Mouse (Mus musculus) embryo, embryonic 11.5 days (tissue): ENCODE results near the gene Bach2.

Experiments
- DNase-seq: peaks from one replicate; pipeline ENCODE4 v3.0.0-alpha.2; 2012; ENCODE audit warnings: low read depth, low spot score

Bach2 gene

DNA sequence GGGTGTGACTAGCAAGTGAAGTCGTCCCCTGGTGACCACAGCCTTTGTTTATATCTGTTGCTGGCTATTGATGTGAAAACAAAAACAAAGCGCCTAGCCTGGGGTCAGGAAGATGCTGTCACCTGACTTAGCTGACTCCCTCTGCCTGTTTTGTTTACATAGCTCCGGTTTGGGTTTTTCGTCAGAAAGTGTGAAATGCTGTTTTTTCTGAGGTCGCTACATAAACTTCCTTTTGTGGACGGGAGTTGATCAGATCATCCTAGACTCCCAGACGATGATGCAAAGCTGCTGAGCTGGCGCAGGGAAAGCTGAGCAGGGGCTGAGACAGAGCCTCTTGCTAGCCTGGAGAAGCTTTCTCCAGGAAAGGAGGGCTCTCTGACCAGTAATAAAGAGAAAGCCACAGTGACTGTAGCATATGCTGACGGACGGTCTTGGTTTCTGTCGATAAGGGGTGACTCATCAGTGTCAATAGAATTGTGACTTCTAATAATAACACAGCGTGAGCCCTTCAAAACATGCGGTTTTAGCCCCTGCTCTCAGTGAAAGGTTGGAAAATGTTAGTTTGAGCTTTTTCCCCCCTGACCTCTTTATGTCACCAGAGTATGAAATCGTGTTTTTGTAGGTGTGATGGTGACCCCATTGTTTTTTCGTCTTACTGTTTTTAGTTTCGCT, 11.9 kb downstream of the Bach2 start:
- DNase-seq = no peak

DNA sequence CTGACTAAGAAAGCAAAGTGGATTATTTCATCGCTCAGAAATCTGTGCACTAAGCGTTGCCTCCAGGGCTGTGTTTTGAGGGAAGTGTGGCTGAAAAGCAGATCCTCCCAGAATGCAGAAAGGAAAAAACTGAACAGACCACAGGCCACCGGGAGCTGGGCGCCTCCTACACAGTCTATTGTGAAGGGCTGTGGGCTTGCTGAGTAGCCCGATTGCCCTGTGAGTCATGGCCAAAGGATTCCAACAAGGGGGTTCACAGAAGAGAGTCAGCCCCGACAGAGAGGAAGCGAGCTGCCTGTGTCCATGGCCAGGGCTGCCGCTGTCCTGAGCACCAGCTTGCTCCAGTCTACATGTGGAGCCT, 12.4 kb downstream of the Bach2 start:
- no peak for DNase-seq

DNA sequence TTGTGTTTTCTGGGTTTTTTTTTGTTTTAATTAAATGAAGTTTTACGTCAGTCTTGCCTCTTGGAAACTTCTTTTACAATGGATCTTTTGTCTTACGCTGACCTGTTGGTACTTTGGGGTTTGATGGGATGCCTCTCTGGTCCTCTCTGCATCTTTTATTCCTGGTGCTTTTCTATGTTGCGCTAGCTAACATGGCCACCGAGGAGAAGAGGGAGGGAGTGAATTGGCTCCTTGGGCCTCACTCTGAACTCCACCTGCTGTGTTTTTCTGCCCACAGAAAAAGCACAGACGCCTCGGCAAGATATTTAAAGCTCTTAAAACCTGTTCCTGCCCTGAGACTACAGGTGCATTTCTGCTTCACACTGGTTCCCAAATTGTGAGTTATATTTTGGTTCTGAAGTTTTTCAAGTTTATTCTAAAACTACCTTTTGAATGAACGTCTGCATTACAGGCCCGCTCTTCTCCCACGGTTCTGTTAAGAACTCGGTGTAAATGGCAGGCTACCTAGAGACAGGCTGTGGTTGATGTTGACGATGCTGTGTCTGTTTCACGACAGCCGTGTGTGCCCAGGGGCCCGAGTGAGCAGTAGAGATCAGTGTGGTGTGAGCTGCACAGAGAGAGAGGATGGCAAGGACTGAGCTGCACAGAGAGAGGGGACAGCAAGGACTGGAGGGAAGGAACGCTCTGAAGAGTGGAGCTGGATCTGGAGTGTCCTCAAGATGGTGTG, 13.5 kb downstream of the Bach2 start:
- DNase-seq = no peak

DNA sequence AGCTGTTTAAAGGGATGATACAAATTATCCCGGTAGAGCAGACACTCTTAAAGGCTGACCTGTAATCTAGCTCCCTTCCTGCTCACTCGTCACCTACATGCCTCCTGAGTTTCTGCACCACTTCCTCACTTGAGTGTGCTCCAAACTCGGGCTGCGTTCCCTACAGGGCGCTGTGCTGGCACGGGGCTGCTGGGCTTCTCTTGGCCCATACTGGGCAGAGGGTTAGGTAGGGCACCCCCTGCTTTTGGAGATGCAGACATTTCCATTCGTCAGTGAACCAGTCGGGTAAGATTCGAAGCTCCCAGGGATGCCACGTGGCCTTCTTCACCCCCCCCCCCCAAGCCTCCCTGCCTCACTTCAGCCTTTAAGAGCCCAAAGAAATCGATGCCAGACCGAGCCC, 19.1 kb downstream of the Bach2 start:
- DNase-seq = no peak

DNA sequence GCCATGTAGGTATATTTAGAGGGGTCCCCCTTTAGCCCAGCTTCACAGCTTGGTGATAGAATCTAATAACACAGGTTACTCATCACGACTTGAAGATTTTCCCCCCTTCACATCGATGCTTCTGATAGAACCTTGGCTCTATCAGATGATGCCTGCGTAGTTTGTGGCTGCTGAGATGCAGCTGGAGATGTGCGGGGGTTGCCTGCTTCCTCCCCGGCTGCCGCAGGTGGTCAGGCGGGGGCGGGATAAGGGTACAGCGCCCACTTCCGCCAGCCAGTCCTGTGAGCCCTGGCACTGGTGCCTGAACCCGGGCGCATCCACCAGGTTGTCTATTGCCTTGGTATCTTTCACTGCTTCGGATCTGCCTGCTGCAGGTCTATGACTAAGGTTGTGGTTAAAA, 19.5 kb downstream of the Bach2 start:
- no peak for DNase-seq

DNA sequence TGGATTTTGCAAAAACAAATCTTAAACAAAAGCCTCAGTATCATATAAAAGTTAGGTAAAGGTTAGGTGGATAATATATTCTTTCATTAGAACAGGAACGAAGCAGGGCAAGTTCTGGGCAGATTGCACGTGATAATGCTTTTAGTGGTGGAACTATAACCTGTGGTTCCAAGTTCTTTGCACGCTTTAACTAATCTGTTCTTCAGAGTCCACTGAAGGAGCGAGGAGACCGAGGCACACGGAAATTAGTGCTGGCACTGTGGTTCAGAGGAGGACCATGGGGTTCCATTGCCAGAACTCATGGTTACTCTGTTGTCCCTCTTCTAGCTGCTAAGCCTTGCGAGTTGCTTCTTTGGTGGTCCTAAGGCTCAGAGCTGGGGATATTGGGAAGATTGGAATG, 20.0 kb downstream of the Bach2 start:
- DNase-seq = no peak

DNA sequence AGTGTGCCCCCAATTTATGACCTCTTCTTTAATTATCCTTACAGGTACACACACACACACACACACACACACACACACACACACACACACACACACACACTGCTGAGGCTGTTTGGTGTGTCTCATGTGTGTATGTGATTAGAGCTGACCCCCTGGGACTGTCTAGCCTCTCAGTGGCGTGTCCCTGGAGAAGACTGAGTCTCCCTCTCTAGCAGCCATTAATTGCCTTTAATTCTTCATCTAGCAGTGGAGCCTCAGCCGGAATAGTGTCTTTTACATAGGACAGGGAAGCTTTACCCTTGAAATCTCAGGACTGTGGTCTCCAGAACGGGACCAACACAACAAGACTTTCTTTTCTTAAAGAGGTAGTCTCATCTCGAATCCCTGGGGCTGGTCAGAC, 22.3 kb downstream of the Bach2 start:
- no peak for DNase-seq

DNA sequence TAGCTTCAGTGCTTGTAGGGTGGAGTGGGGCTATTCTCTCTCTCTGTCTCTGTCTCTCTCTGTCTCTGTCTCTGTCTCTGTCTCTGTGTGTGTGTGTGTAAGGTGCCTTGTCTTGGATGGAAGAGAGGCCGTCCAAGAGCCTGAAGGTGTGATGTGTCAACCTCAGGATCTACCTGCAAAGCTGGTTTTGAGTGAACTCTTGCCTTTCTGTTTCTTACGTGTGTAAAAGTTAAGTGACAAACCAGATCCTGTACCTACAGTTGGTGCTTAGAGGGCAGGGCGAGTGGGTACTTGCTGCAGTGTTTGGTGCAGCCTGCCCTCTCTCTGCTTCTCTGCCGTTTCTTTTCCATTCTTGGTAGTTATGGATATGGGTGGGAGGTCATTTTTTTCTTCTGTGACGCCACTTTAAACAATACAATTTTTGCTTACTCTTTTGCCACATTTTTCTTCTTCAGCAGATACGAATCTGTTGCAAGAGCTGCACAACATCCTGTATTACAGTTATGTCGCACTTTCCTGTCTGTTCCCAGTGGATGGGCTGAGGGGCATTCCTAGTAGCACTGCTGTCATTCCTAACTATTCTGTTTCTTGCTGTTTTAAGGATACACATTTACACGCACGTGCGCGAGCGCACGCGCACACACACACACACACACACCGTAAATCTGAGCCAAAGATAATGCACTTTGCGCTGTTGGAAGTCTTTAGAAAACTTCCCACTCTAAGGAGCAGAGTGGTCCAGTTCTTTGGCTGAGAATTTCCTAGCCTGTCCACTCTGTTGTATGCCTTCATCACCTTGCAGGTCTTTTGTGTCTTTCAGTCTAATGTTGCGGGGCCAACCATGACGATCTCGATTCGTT, 24.5 kb downstream of the Bach2 start:
- no peak for DNase-seq

DNA sequence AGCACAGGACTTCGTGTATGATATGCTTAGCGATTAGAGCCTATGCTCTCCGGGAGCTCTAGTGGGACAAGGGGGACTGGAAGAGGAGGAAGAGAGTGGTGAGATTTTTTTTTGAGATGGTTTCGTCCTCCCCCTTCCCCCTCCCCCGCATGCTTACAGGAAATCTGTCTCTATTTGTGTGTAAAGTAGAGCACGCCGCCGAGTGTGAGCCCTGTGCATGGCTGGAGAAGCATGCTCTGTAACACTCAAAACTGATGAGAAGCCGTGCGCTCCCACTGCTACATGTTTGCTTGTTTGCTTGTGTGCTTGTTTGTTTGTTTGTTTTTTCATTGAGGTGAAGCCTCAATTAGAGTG, 25.1 kb downstream of the Bach2 start:
- DNase-seq = no peak

DNA sequence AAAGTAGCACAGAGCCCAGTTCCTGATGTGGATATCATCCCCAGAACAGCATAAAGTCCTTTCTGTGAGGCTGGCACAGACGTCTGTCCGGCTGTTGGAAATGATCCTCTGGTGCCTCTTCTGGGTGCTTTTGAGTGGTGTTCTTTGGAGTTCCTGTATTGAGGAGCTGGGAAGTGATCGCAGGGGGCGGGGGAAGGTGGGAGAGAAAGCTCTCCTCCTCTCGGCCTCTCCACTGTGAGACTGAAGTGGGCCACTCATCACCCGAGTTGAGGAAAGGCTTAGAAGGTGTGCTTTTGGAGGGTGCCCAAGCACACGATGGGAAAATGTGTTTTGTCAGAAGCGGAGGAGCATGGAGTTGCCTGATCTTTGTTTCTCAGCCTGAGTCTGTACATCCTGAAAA, 26.3 kb downstream of the Bach2 start:
- no peak for DNase-seq

DNA sequence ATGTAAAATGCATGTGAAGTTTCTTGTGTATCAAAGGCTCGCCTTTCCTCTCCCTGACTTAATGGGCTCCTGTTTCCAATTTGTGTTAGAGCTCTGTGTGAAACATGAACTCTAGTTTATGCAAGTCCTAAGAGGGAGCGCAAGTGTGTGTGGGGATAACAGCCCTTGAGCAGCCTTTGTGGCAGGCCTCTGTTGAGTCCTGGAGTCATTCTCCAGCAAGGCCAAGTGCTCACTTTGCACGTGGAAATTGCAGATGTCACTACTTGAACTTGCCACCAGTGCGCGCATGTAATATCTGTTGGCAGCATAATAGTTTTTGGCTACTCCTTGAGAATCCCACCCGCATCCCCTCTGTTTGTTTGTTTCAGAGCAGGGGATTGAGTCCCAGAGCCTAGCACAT, 28.1 kb downstream of the Bach2 start:
- no peak for DNase-seq

DNA sequence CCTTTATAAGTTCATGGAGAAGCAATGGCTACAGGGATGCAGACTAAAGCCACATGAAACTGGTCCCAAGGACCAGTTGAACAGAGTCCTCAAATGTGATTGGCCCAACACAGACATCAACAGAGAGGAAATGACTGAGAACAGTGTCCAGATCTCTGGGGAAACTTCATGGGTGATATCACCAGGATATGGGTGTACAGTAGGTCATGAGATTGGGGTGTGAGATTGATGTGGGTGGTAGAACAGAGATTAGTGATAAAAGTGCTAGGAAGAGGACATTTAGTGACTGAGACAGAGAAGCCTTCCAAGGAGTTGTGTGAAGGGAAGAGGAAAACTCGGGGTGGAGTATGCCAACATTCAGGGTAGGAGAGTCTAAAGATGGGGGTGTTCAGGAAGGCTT, 29.4 kb downstream of the Bach2 start:
- no peak for DNase-seq

DNA sequence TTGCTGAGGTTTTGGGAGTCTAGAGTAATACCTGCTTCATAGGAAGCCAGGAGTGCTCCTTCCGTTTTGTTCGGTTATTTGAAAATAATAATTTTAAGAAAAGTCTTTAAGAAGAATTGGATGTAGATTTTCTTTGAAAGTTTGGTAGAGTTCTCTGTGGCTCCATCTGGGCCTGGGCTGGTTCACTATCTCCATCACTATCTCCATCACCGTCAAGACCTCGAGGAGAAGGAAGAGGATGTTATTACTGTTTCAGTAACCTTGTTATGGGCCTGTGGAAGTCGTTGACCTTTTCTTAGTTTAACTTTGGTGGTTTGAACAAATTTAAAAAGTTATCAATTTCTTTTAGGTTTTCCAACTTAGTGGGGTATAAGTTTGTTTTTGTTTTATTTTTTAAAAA, 33.8 kb downstream of the Bach2 start:
- no peak for DNase-seq

DNA sequence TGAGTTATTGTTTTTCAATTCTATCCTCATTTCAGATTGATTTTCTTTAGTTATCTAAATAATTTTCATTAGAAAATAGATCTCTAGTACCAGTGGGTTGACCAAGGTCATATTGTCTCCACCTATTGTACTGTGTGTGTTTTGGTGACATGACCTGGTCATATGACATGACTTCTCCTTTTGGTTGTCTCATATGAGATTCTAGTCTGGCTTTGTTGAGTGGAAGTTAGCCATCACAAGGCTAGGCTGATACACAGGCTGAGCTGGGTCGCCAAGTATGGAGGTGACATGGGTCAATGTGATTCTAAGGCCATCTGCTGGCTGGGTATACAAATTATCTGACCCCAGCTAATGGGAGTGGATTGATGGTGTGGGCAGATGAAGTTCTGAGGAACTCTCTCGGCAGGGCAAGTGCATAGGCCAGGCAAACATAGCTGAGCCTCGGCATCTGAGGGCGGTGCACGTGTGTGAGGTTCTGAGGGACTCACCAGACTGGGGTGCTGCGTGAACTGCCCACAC, 36.2 kb downstream of the Bach2 start:
- no peak for DNase-seq

DNA sequence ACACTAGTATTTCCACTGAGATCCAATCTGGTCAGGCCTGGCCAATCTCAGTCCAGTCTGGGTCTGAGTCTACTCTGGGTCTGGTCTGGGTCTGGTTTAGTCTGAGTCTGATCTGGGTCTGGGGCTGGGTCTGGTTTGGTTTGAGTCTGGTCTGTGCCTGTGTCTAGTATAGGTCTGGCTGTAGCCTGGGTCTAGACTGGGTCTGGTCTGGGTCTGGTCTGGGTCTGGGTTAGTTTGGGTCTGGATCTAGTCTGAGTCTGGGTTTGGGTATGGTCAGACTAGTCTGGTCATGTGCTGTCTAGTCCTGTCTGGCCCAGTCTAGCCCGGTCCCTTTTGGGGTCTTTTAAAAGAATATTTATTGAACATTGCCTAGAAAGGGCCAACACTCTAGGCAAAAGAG, 41.2 kb downstream of the Bach2 start:
- no peak for DNase-seq

DNA sequence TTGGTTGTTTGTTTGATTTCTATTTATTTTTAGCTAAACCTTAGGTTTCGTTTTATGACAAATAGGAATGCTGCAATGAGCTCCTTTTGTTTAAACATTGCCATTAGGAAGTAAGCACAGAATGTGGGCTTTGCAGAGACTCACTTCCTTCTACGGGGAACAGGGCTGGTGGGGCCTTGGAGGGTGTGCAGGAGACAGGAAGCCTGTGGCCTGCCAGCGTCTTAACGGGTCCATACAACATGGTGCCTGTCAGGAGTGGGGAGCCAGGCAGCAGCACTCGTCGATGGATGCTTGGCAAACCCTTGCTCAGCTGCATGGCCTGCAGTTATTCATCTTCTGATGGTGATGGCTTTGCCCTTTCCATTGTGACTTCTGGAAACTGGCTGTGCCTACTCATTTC, 41.8 kb downstream of the Bach2 start:
- no peak for DNase-seq

DNA sequence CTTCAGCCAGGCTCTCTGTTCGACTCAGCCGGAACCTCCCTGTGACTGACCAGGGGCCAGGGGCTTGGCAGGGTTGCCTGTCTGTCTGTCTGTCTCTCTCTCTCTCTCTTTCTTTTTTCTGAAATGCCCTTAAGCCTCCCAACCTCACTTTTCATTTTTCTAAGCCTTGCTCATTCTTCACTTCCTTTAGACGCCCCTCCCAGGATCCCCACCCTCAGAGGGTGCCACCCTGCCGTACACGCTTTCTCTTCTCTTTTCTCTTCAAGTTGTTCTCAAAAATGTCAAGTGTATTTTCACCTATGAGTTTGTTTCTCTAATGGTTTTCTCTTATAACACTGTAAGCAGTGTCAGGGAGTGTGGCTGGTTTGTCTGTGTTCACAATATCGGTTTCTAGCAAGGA, 42.7 kb downstream of the Bach2 start:
- DNase-seq = no peak

DNA sequence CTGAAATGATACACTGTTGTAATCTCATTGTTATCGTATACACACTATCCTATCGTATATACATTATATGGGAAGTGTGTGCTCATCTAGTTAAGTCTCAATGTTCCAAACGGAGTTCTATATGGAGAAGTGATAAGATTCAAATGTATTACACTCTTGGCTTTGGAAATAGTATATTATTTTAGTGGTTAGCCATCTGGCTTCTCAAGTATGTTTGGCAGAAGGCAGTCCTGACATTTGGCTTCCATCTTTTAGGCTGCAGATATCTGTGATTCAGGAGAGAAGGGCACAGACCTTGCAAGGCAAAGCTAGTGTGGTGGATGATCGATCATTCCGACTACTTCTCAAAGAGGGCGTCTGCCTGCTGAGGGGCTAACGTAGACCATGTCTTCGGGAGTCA, 47.8 kb downstream of the Bach2 start:
- DNase-seq = no peak

DNA sequence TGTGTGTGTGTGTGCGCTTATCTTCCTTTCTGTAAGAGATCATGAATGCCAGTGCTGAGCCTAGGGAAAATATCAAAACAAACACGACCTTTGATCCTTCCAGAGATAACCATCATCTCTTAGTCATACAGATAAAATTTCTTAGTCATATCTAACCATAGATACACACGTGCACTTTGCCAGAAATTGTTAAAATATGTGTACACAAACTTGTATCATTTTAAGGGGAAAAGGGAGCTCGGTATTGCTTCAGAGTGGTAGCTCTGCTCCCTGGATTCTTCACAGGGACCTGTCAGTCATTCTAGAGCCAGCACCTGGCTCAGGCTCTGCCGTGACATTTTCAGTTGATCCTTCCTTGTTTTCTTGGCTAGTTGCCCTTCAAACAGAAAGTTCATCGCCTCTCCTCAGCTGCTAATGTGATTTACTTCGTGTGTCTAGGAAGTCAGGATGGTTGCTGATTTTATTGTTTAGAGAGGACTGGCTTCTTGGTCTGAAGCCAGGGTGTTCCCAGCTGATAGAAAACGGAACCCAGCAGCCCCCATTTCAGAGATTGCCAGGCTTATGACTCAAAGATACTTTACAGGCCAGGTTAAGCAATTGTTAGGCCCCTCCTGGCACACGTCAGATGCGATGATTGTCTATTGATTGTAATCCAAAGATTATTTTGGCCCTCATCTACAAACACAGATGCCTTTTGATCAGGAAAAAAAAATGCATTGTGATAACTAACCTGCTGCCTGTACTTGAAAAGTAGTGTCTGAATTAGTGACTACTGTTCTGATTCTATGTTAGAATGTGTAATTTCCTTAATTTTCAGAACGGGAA, 49.6 kb downstream of the Bach2 start:
- no peak for DNase-seq

DNA sequence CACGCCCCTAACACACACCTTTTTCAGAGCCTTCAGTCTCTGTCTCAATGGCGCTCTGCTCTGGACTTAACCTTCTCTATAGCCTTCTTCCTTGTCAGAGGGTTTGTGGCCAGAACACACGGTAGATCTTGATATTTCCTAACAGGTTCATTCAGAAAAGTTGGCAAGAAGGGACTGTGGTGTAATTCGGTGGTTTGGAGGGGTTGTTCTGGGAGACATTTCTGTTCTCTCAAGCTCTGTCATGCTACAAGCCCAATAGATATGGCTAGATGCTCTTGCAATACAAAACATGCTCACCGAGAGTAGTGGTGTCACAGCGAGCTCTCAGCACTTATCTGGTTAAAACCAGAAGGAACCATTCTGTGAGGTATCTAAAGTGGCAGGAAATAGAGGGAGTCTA, 51.2 kb downstream of the Bach2 start:
- DNase-seq = no peak

DNA sequence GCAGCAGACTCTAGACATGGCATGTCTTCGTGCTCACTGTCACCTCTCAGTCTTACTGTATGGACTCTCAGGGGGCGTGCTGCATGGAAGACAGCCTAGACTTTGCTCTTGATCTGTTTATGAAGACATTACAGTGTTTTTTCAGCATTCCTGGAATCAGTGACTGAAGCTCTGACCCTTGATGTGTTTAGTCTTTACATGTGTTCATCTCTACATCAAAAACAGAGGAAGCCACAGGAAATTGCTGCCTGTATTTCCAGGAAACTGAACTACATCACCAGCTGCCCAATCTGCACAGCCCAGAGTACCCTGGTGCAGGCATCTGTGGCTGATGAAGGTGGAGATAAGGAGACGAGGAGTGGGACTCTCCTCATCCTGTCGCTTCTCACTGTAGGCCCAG, 52.8 kb downstream of the Bach2 start:
- no peak for DNase-seq
